Mouse (Mus musculus): Measurements from ENCODE around the gene B3glct. TPM values are rescaled to one million over a fixed set of nuclear protein-coding genes. Genes with fewer than 3 reads are reported as not detected.
A peak's percentile ranks its signal among the peaks of the same experiment; 100 is the strongest.

B3glct gene
- total RNA-seq, 2 experiments from 2014 or later, result 14.0 to 15.1 TPM

GRCm38 (mm10) chr5:149678990-149679348 lies 939 bp downstream of the B3glct start:
- Histone ChIP-seq H3K27ac (peak overlapping the region; percentile 40; the same call in 1 of the 2 replicates), H3K4me3 (peak overlapping the region; percentile 72)
- TF ChIP-seq CTCF (IDR thresholded peaks at IDR 0.05), result no peak
- DNase-seq (ENCODE audit: extremely low spot score in 1 of 2, low spot score in 2 of 2), result no peak
- intact Hi-C loops (cut with DNase I), result no loop called here

- intact Hi-C loops (cut with DNase I), result no loop called here
- no peak overlapping the region for H3K27ac ChIP-seq
- DNase-seq (ENCODE audit: extremely low spot score in 1 of 2, low spot score in 2 of 2), result no peak
- peak overlapping the region; percentile 72 for H3K4me3 ChIP-seq
- TF ChIP-seq CTCF (IDR thresholded peaks at IDR 0.05), result no peak
Observed at GRCm38 (mm10) chr5:149679362-149679761, 1.3 kb downstream of the B3glct start.

- H3K4me3 ChIP-seq, result no peak overlapping the region
- no peak for TF ChIP-seq CTCF (IDR thresholded peaks at IDR 0.05)
- no peak for DNase-seq (ENCODE audit: extremely low spot score in 1 of 2, low spot score in 2 of 2)
- intact Hi-C loops (cut with DNase I), result no loop called here
- no peak overlapping the region for H3K27ac ChIP-seq
Observed at GRCm38 (mm10) chr5:149679886-149680285, 1.9 kb downstream of the B3glct start.

- intact Hi-C loops (cut with DNase I), result no loop called here
- Histone ChIP-seq H3K27ac (no peak overlapping the region), H3K4me3 (no peak overlapping the region)
- DNase-seq (ENCODE audit: extremely low spot score in 1 of 2, low spot score in 2 of 2), result no peak
- TF ChIP-seq CTCF (IDR thresholded peaks at IDR 0.05), result no peak
Observed at GRCm38 (mm10) chr5:149680946-149681345, 2.9 kb downstream of the B3glct start.

GRCm38 (mm10) chr5:149689860-149690259 lies 11.8 kb downstream of the B3glct start:
- intact Hi-C loops (cut with DNase I), result no loop called here
- DNase-seq (ENCODE audit: extremely low spot score in 1 of 2, low spot score in 2 of 2), result no peak
- Histone ChIP-seq H3K27ac (no peak overlapping the region), H3K4me3 (no peak overlapping the region)
- no peak for TF ChIP-seq CTCF (IDR thresholded peaks at IDR 0.05)

GRCm38 (mm10) chr5:149692548-149692947 lies 14.5 kb downstream of the B3glct start:
- peak in 1 of 2 experiments; percentile 70 for DNase-seq (ENCODE audit: extremely low spot score in 1 of 2, low spot score in 2 of 2)
- Histone ChIP-seq H3K27ac (peak overlapping the region; percentile 58; the same call in 1 of the 2 replicates), H3K4me3 (peak overlapping the region; percentile 19; the same call in 1 of the 2 replicates)
- peak; percentile 58 for TF ChIP-seq CTCF (IDR thresholded peaks at IDR 0.05)
- intact Hi-C loops (cut with DNase I), result no loop called here

GRCm38 (mm10) chr5:149693200-149693599 lies 15.2 kb downstream of the B3glct start:
- TF ChIP-seq CTCF (IDR thresholded peaks at IDR 0.05), result peak; percentile 16
- H3K4me3 ChIP-seq, result no peak overlapping the region
- H3K27ac ChIP-seq, result no peak overlapping the region
- DNase-seq (ENCODE audit: extremely low spot score in 1 of 2, low spot score in 2 of 2), result no peak
- intact Hi-C loops (cut with DNase I), result no loop called here

GRCm38 (mm10) chr5:149693968-149694367 lies 15.9 kb downstream of the B3glct start:
- TF ChIP-seq CTCF (IDR thresholded peaks at IDR 0.05), result no peak; the same call in 1 of the 2 replicates
- Histone ChIP-seq H3K4me3 (no peak overlapping the region), H3K27ac (no peak overlapping the region)
- no peak for DNase-seq (ENCODE audit: extremely low spot score in 1 of 2, low spot score in 2 of 2)
- intact Hi-C loops (cut with DNase I), result no loop called here

- intact Hi-C loops (cut with DNase I), result no loop called here
- DNase-seq (ENCODE audit: extremely low spot score in 1 of 2, low spot score in 2 of 2), result no peak
- H3K4me3 ChIP-seq, result no peak overlapping the region
- H3K27ac ChIP-seq, result 0 out of 2 replicates have a peak overlapping the region, but pooled peaks have one; percentile 17
- no peak for TF ChIP-seq CTCF (IDR thresholded peaks at IDR 0.05)
Observed at GRCm38 (mm10) chr5:149695077-149695750, 17.2 kb downstream of the B3glct start.

GRCm38 (mm10) chr5:149702770-149703169 lies 24.7 kb downstream of the B3glct start:
- DNase-seq (ENCODE audit: extremely low spot score in 1 of 2, low spot score in 2 of 2), result no peak
- intact Hi-C loops (cut with DNase I), result no loop called here
- Histone ChIP-seq H3K4me3 (no peak overlapping the region), H3K27ac (no peak overlapping the region)
- peak; percentile 38 for TF ChIP-seq CTCF (IDR thresholded peaks at IDR 0.05)

- Histone ChIP-seq H3K4me3 (no peak overlapping the region), H3K27ac (no peak overlapping the region)
- DNase-seq (ENCODE audit: extremely low spot score in 1 of 2, low spot score in 2 of 2), result no peak
- TF ChIP-seq CTCF (IDR thresholded peaks at IDR 0.05), result peak; percentile 36
- intact Hi-C loops (cut with DNase I), result loop anchor here (10.0 kb wide), 1 partner anchor 313 kb away; no protein-coding TSS in a partner anchor
Observed at GRCm38 (mm10) chr5:149711545-149711944, 33.5 kb downstream of the B3glct start.

- Histone ChIP-seq H3K27ac (no peak overlapping the region), H3K4me3 (no peak overlapping the region)
- peak; percentile 29 to 37 for DNase-seq (ENCODE audit: extremely low spot score in 1 of 2, low spot score in 2 of 2)
- intact Hi-C loops (cut with DNase I), result loop anchor here (1.0 to 10.0 kb wide), 2 partner anchors 138 to 312 kb away; no protein-coding TSS in a partner anchor
- TF ChIP-seq CTCF (IDR thresholded peaks at IDR 0.05), result peak; percentile 68
Observed at GRCm38 (mm10) chr5:149713170-149713774, 35.2 kb downstream of the B3glct start.
